Comparison of ENCODE assay signal across 12 mouse cellular contexts in genomic region chr11:97803847-97804246, GRCm38 (mm10). TPM values are rescaled to one million over a fixed set of nuclear protein-coding genes. Genes with fewer than 3 reads are reported as not detected.
DNase-seq lines count a peak whose midpoint lies in the region; ATAC-seq and TF ChIP-seq lines count a peak whose summit lies in the region.
"Had no signal": no experiment of that assay in that cellular context is flagged by ENCODE, and none has a peak within 500 bp of the region (broad histone marks: within the 10 kb centered on the region; RNA-seq: fewer than 3 reads in every experiment).

No protein-coding gene starts in this region.

- H3K27me3 ChIP-seq in liver, adult 2 months (ENCODE audit: control insufficient read depth, insufficient read depth, low read length) = no peaks in the 10 kb centered on the region
- H3K27me3 ChIP-seq in liver, embryonic 11.5 days (replicated peaks; ENCODE audit: control insufficient read depth, insufficient read depth, low read length) = no peaks in the 10 kb centered on the region
- no peaks in the 10 kb centered on the region for H3K27me3 ChIP-seq in myocyte (ENCODE audit: control insufficient read depth, insufficient read depth, insufficient read length)

- 33% methylated on average over 5 of the region's 5 CpGs for WGBS in liver, adult 2 months
- 65% methylated on average over 5 of the region's 5 CpGs for WGBS in liver, embryonic 11.5 days

- H3ac ChIP-seq in myocyte (ENCODE audit: control insufficient read depth, insufficient read length) = no peak overlapping the region

- no peak overlapping the region for H3K9ac ChIP-seq in liver, adult 2 months (ENCODE audit: low read depth, low read length)
- H3K9ac ChIP-seq in liver, embryonic 11.5 days (ENCODE audit: low read depth, low read length) = no peak overlapping the region

- H3K4me1 ChIP-seq in liver, adult 2 months (ENCODE audit: control insufficient read depth, insufficient read depth, low read length) = peaks cover 49% of the 10 kb centered on the region
- H3K4me1 ChIP-seq in liver, embryonic 11.5 days (replicated peaks; ENCODE audit: control insufficient read depth, insufficient read depth, low read length) = peaks cover 60% of the 10 kb centered on the region
- peaks cover 36% of the 10 kb centered on the region for H3K4me1 ChIP-seq in embryonic fibroblast, embryonic 13.5 days (ENCODE audit: control insufficient read depth, insufficient read depth, low read length)

- H3K36me3 ChIP-seq in liver, adult 2 months (ENCODE audit: control insufficient read depth, insufficient read depth, low read length) = peaks cover 3% of the 10 kb centered on the region; the same call in 1 of the 2 replicates
- H3K36me3 ChIP-seq in liver, embryonic 11.5 days (ENCODE audit: control insufficient read depth, insufficient read depth, low read length) = peaks cover 10% of the 10 kb centered on the region; the same call in 1 of the 2 replicates
- peaks cover 5% of the 10 kb centered on the region for H3K36me3 ChIP-seq in myocyte (ENCODE audit: control insufficient read depth, insufficient read depth)

- no peak overlapping the region; the same call in 1 of the 2 replicates for H3K4me2 ChIP-seq in liver, embryonic 11.5 days
- peak overlapping the region; percentile 27 for H3K4me2 ChIP-seq in myocyte (ENCODE audit: low read depth)

- peaks cover 20% of the 10 kb centered on the region; the same call in 1 of the 2 replicates for H3K79me2 ChIP-seq in liver, adult 2 months (ENCODE audit: control insufficient read depth, insufficient read depth, low read length)
- H3K79me2 ChIP-seq in myocyte (ENCODE audit: control insufficient read depth, insufficient read depth) = peaks cover 77% of the 10 kb centered on the region

- TF ChIP-seq CTCF in liver, adult 2 months (IDR thresholded peaks at IDR 0.05; ENCODE audit: low read depth, low read length) = no peak
- TF ChIP-seq CTCF in embryonic fibroblast, embryonic 13.5 days (IDR thresholded peaks at IDR 0.05; ENCODE audit: borderline replicate concordance, insufficient read depth, low read length) = no peak

- peak overlapping the region; percentile 19; the same call in 1 of the 2 replicates for H3K27ac ChIP-seq in liver, adult 2 months (replicated peaks; ENCODE audit: insufficient read depth, low read depth, low read length)
- H3K27ac ChIP-seq in liver, embryonic 11.5 days (ENCODE audit: low read depth, low read length) = no peak overlapping the region
- H3K27ac ChIP-seq in embryonic fibroblast, embryonic 13.5 days (ENCODE audit: insufficient read depth, low read length) = peak overlapping the region; percentile 36; the same call in 1 of the 2 replicates

- peak; percentile 95 for DNase-seq in heart, adult 11 months
- no peak for DNase-seq in heart, postnatal 25 days (ENCODE audit: low spot score)
- DNase-seq in liver, adult 2 months (ENCODE audit: extremely low read depth, low read depth, low spot score) = no peak
- no peak for DNase-seq in liver, embryonic 11.5 days (ENCODE audit: low spot score)
- no peak for DNase-seq in thymus, postnatal 10 days (ENCODE audit: low spot score in 2 of 2)
- DNase-seq in gastrocnemius, adult 8-10 months (ENCODE audit: low spot score in 2 of 2) = no peak
- DNase-seq: B cell, adult 2 months; kidney, adult 18-20 months; lung, postnatal 36 days had no signal

- H3K9me3 ChIP-seq in liver, embryonic 11.5 days (ENCODE audit: control insufficient read depth, low read length) = no peaks in the 10 kb centered on the region

- TF ChIP-seq POLR2A in liver, adult 2 months (IDR thresholded peaks at IDR 0.05; ENCODE audit: extremely low read depth, insufficient read depth, low read length) = no peak
- TF ChIP-seq POLR2A in embryonic fibroblast, embryonic 13.5 days (IDR thresholded peaks at IDR 0.05; ENCODE audit: low read depth, low read length) = no peak
- no peak for TF ChIP-seq POLR2A in myocyte (IDR thresholded peaks at IDR 0.05; ENCODE audit: insufficient read length, low read depth)

- H3K4me3 ChIP-seq in liver, adult 2 months (ENCODE audit: insufficient read depth, low read depth, low read length) = no peak overlapping the region
- H3K4me3 ChIP-seq in liver, embryonic 11.5 days (ENCODE audit: low read depth, low read length) = no peak overlapping the region
- H3K4me3 ChIP-seq in embryonic fibroblast, embryonic 13.5 days (ENCODE audit: insufficient read depth, low read length) = no peak overlapping the region
- no peak overlapping the region for H3K4me3 ChIP-seq in myocyte

- ATAC-seq in liver, embryonic 11.5 days (replicated peaks; ENCODE audit: low FRiP score) = no peak

- intact Hi-C loops in heart, postnatal 25 days (cut with DNase I) = no loop called here

TF ChIP-seq in myocyte, 11 proteins besides CTCF, POLR2A, EP300 and RAD21:
- TF ChIP-seq TCF12 (IDR thresholded peaks at IDR 0.05; ENCODE audit: insufficient read depth, poor library complexity, severe bottlenecking) (no peak), E2F4 (IDR thresholded peaks at IDR 0.05; ENCODE audit: insufficient read depth) (no peak), USF1 (IDR thresholded peaks at IDR 0.05; ENCODE audit: low read depth) (no peak), MYOG (IDR thresholded peaks at IDR 0.05; ENCODE audit: control insufficient read depth in 1 of 3, insufficient read depth in 1 of 3, insufficient read length in 2 of 3, low read depth in 2 of 3) (no peak), POLR2AphosphoS2 (IDR thresholded peaks at IDR 0.05; ENCODE audit: insufficient read length, low read depth) (no peak), MYOD1 (IDR thresholded peaks at IDR 0.05; ENCODE audit: control insufficient read depth in 1 of 3, insufficient read length in 2 of 3, low read depth in 2 of 3) (no peak), TCF3 (IDR thresholded peaks at IDR 0.05; ENCODE audit: insufficient read length, low read depth) (no peak), REST (IDR thresholded peaks at IDR 0.05; ENCODE audit: insufficient read depth, insufficient read length) (no peak), MAX (IDR thresholded peaks at IDR 0.05; ENCODE audit: low read depth) (no peak), SRF (IDR thresholded peaks at IDR 0.05; ENCODE audit: control insufficient read depth, insufficient read length, low read depth) (no peak), CEBPB (IDR thresholded peaks at IDR 0.05; ENCODE audit: insufficient read depth, poor library complexity, severe bottlenecking) (no peak)

RNA-seq across cellular contexts. Expression of gene Lasp1, which starts 5.0 kb away (rescaled TPM):
- total RNA-seq in heart, postnatal 25 days (2021) = 10 to 100 TPM; 41.3 to 46.2 TPM
- 23.3 and 33.3 TPM in 2 replicates for total RNA-seq in liver, adult 2 months (2014; rRNA removed)
- 80.5 and 85.4 TPM in 2 replicates for polyA plus RNA-seq in liver, adult 2 months (2012; rRNA removed)
- polyA plus RNA-seq in liver, embryonic 11.5 days (2014; fragmentation: Nextera tagmentation; extraction: Ambion mirVana) = 54.7 and 55.3 TPM in 2 replicates
- 243 and 284 TPM in 2 replicates for polyA plus RNA-seq in embryonic fibroblast, embryonic 13.5 days (2011; ENCODE audit: insufficient read length, low read depth, missing spikeins)
- 82.6 TPM for polyA plus RNA-seq in myocyte (2012; fragmentation: generic; extraction: Trizol)
- 10 to 100 TPM in 2 of 4 experiments, 1 to 10 TPM in 2; 5.9 to 11.2 (median 9.0) TPM for total RNA-seq in gastrocnemius, adult 8-10 months (2022)

RNA-seq across cellular contexts. Expression of gene Rpl23, which starts 21.6 kb away (rescaled TPM):
- 100 to 1,000 TPM; 454 to 515 TPM for total RNA-seq in heart, postnatal 25 days (2021)
- 240 and 283 TPM in 2 replicates for total RNA-seq in liver, adult 2 months (2014; rRNA removed)
- 68.5 and 71.4 TPM in 2 replicates for polyA plus RNA-seq in liver, adult 2 months (2012; rRNA removed)
- 756 and 842 TPM in 2 replicates for polyA plus RNA-seq in liver, embryonic 11.5 days (2014; fragmentation: Nextera tagmentation; extraction: Ambion mirVana)
- polyA plus RNA-seq in embryonic fibroblast, embryonic 13.5 days (2011; ENCODE audit: insufficient read length, low read depth, missing spikeins) = 548 and 603 TPM in 2 replicates
- polyA plus RNA-seq in myocyte (2012; fragmentation: generic; extraction: Trizol) = 1,321 TPM
- 100 to 1,000 TPM; 371 to 534 (median 431) TPM for total RNA-seq in gastrocnemius, adult 8-10 months (2022)

RNA-seq across cellular contexts. Expression of gene 1700001P01Rik, which starts 28.1 kb away (rescaled TPM):
- not detected for total RNA-seq in heart, postnatal 25 days (2021)
- not detected in 2 replicates for total RNA-seq in liver, adult 2 months (2014; rRNA removed)
- not detected in 2 replicates for polyA plus RNA-seq in liver, adult 2 months (2012; rRNA removed)
- 0.64 TPM in 1 of 2 replicates, not detected in the other for polyA plus RNA-seq in liver, embryonic 11.5 days (2014; fragmentation: Nextera tagmentation; extraction: Ambion mirVana)
- not detected in 2 replicates for polyA plus RNA-seq in embryonic fibroblast, embryonic 13.5 days (2011; ENCODE audit: insufficient read length, low read depth, missing spikeins)
- polyA plus RNA-seq in myocyte (2012; fragmentation: generic; extraction: Trizol) = 0.07 TPM
- not detected for total RNA-seq in gastrocnemius, adult 8-10 months (2022)
- polyA plus RNA-seq: embryonic facial prominence, embryonic 11.5 days had no signal

RNA-seq across cellular contexts. Expression of gene B230217C12Rik, which starts 36.7 kb away (rescaled TPM):
- total RNA-seq in heart, postnatal 25 days (2021) = under 1 TPM; 0.83 to 0.87 TPM
- 0.09 and 0.27 TPM in 2 replicates for total RNA-seq in liver, adult 2 months (2014; rRNA removed)
- 0.14 and 0.29 TPM in 2 replicates for polyA plus RNA-seq in liver, adult 2 months (2012; rRNA removed)
- 3.7 and 5.4 TPM in 2 replicates for polyA plus RNA-seq in liver, embryonic 11.5 days (2014; fragmentation: Nextera tagmentation; extraction: Ambion mirVana)
- 4.8 and 7.2 TPM in 2 replicates for polyA plus RNA-seq in embryonic fibroblast, embryonic 13.5 days (2011; ENCODE audit: insufficient read length, low read depth, missing spikeins)
- polyA plus RNA-seq in myocyte (2012; fragmentation: generic; extraction: Trizol) = 1.9 TPM
- under 1 TPM; 0.19 to 0.51 (median 0.32) TPM for total RNA-seq in gastrocnemius, adult 8-10 months (2022)

RNA-seq across cellular contexts. Expression of gene Cwc25, which starts 37.5 kb away (rescaled TPM):
- 1 to 10 TPM; 7.0 to 7.2 TPM for total RNA-seq in heart, postnatal 25 days (2021)
- total RNA-seq in liver, adult 2 months (2014; rRNA removed) = 5.8 and 6.8 TPM in 2 replicates
- 6.2 and 6.3 TPM in 2 replicates for polyA plus RNA-seq in liver, adult 2 months (2012; rRNA removed)
- 12.9 and 13.1 TPM in 2 replicates for polyA plus RNA-seq in liver, embryonic 11.5 days (2014; fragmentation: Nextera tagmentation; extraction: Ambion mirVana)
- 14.0 and 16.4 TPM in 2 replicates for polyA plus RNA-seq in embryonic fibroblast, embryonic 13.5 days (2011; ENCODE audit: insufficient read length, low read depth, missing spikeins)
- 8.9 TPM for polyA plus RNA-seq in myocyte (2012; fragmentation: generic; extraction: Trizol)
- total RNA-seq in gastrocnemius, adult 8-10 months (2022) = 1 to 10 TPM; 3.2 to 5.9 (median 4.7) TPM
